Mouse (Mus musculus) left cerebral cortex, adult 18-20 months (tissue): ENCODE measurements around the gene Guca2b. TPM values are rescaled to one million over a fixed set of nuclear protein-coding genes. Genes with fewer than 3 reads are reported as not detected.
"Not testable (repeated sequence)": the region's sequence is repeated elsewhere in the genome, so short reads cannot be mapped to it uniquely, and the experiment has no call there.

ENCODE experiments used
- DNase-seq, 2 experiments: peaks; one replicate each; pipeline ENCODE4 v3.0.0; 2021 to 2022; ENCODE audit warnings: low spot score in 2 of 2, mixed read lengths in 1 of 2
- total RNA-seq, 2 experiments: library from RNA; stranded (reverse); gene quantifications; 2 replicates each; pipeline ENCODE4 v1.2.3; 2021

Gene Guca2b
- total RNA-seq, 2 experiments from 2014 or later = not detected

DNA sequence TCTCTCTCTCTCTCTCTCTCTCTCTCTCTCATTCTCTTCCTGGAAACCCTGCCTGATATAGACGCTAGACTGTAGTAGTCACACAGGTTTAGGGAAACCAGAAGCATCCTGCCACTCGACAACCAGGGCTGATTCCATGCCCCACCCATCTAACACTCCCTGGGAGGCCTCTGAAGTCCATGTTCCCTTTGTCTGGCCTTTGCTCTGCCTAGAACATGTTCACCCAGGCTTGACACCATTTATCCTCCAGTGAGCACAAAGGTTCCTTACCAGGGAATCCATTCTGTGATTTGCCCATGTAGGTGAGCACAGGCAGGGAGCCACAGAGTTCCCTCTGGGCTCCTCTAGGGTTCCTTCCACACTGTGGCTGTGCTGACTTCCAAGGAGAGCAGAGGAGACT is 508 bp downstream of the Guca2b start:
- DNase-seq = no peak

DNA sequence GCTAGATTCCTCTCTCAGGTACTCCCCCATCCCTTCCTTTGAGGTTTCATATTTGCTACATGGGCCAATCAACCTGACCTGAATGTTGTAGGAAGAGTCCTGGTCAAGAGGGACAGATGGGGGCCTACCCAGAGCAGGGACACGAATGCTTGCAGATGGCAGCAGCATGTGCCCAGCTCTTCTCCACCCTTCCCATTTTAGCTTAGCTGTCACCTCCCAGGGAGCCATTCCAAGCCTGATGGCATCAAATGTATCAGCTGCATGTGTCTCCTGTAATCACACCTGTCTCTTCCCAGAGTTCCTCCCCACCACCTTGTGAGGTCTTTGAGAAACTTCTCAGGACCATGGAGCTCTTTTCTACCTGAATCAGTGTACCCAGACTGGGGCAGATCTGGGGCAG is 1.7 kb downstream of the Guca2b start:
- DNase-seq = no peak

DNA sequence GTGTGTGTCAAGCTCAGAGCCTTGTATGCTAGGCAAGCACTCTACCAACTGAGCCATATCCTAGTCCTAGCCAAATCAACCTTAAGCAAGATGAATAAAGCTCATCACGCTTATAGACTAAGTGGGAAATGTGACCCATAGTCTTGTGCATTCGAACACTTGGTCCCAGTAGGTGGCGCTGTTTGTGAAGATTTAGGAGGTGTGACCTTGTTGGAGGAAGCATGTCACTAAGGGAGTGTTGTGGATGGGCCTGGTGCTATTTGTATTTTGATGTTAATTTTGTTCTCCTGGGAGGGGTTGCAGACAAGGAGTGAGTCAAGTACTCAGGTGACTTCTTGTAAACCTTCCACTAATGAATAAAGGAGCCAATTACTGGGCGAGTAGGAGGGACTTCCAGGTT is 16.1 kb downstream of the Guca2b start:
- DNase-seq = no peak

DNA sequence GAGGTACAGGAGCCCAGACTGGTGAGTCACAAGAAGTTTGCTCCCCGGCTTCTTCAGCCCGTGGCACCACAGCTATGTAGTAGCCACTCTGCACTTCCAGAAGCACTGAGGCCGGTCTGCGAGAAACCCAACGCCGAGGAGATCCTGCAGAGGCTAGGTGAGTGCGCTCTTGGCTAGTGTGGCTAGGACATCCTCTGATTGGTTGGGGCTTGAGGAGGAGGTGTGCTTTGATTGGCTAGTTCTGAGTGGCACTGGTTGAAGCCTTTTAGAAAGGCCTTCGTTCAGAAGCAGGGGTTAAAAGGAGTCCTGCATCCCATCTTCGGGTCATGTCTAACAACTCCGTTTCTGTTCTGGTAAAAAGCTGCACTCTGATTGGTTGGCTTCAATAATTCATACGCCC is 20.1 kb downstream of the Guca2b start:
- no peak for DNase-seq

DNA sequence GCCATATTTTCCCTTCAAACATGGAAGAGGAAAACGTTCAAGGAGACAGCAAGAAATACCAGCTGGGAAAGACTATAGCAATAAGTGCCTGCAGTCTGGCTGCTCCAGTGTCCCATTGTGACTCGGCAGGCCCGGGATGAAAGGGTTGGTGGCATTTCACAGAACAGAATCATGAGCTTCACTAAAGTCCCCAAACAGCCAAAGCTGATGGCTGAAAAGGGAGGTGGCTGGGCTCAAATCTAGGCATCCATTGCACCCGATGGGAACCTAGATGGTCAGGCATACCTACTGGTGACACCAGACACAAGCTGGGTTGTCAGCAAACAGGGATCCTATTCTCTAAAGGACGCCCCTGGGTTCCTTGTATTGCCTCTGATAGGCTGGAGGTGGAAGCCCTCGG is 20.8 kb downstream of the Guca2b start:
- DNase-seq = no peak

DNA sequence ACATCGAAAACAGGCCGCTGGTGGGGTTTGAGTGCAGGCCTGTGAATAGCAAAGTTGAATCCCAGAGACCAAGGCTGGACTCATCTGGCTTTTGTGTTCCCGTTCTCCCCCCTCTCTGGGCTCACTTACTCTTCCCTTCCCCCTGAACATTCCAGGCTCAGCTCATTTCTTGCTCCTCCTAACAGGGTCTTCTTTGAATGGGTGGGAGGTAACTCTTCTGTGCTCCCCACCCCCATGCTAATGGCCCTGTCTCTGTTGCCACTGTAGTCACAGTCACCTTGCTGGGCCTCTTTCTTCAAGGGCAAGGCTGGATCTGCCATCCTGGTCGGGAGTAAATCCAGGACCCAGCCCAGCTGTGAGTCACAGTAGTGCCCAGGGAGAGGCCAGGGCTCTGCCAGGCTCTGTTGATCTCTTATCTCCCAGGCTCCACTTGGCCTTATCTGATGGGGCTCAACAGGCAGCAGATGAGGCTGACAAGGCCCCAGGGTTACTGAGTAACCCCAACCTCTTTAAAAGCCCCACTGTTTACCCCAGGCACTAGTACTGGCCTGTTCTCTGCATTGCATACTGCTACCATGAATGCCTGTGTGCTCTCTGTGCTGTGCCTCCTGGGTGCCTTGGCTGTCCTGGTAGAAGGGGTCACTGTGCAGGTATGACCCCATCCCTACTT is 21.4 kb downstream of the Guca2b start, which contains the start of gene Guca2a:
Guca2a (plus strand) TSS at position 529 of the 670 bp plus-strand sequence.
- DNase-seq = no peak

DNA sequence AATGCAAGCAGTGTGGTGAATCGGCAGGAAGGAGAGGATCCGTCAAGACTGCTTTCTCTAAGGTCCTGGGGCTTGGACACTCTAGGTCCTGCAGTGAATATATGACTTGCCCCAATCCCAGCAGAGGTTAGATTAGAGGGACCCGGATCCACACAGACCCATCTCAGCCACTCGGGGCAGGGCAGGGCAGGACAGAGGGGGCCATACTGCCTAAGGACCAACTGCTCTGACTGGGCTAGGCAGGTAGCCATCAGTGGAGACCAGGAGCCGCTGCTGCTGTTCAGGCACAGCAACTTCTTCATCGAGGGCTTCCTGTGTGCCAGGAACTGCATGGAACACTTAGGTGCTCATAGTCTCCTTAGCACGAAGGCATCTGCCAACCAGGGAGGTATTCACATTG is 22.0 kb downstream of the Guca2b start:
- no peak for DNase-seq

DNA sequence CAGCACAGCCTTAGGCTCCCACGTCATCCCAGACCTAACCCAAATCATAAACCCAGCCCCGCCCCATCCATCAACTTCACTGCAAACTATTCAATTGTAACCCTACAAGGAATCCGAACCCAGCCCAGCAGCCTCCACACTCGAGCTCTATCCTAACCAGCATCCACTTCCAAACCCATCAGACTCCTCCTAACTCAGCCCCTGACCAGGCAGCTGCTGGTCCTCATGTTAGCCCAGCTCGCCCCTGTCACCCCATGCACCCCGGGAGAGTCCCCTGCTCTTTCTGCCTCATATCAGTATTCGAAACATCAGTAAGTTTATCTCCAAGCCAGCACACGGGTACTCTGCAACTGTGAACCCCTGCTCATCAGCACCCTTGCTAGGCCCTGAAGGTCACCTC is 23.1 kb downstream of the Guca2b start:
- DNase-seq = no peak

DNA sequence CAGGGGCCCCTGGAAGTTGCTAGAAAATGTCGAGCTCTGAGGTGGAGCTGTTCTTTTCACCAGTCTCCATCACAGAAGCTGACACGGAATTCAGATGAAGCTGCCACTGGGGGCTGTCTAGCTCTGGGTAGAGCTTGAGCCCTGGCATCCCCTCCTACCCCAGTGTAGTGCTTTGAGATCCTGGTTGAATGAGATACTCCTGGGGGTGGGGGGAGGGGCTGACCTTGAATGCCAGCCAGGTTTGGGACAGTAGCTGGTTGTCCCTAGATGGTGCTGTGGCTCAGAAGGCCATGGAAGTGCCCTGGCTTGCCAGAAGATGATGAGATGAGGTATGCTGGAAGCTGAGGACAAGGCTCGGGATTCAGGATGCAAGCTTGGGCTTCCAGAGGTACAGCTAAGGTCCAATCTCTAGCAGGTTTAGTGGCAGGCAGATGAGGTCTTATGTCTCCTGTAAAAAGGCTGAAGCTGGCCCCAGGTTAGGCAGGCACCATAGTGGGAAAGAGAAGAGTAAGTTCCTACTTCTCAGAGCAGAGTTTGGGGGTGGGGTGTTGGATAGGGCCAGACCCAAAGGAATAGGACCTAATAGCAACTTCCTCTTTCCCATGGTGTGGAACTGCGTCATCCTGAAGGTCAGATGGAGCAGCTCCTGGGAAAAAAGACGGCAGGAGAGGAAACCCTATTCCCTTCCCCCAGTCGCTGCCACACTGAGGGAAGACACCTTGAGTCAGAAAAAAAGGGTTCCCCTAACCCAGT is 23.7 kb downstream of the Guca2b start:
- DNase-seq = no peak

DNA sequence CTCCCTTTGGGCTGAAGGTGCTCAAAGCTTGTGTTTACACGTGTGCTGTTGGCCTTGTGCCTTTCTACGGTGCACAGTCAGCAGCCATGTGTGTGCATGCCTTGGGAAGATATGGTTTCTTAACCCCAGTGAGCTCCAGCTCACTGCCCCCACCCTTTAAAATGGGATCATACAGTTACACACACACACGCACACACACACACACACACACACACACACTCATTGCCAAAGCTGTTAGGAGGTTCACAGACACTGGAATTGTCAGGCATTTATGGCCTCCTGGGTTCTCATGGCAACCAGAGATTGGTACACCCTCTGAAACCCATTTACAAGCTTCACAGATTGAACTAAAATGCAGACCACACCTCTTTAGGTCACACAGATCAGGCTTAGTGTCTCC is 24.8 kb downstream of the Guca2b start:
- no peak for DNase-seq

DNA sequence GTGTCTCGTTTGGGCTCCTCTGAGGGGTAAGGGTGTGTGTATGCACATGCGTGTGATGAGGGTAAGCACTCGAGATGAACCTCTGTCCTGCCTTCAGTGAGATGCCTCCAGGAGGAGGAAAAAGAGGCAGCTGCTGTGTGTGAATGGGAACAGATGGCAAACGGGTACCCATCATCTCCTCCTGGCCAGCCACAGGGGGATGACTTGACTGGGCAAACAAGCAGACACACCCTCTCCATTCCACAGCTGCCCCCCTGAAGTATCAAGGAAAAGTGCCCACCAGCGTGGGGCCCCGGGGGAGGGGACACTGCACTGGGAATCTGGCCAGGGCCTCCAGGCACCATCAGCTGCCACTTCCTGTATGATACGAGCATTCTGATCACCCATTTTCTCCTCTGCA is 25.4 kb downstream of the Guca2b start:
- DNase-seq = no peak

DNA sequence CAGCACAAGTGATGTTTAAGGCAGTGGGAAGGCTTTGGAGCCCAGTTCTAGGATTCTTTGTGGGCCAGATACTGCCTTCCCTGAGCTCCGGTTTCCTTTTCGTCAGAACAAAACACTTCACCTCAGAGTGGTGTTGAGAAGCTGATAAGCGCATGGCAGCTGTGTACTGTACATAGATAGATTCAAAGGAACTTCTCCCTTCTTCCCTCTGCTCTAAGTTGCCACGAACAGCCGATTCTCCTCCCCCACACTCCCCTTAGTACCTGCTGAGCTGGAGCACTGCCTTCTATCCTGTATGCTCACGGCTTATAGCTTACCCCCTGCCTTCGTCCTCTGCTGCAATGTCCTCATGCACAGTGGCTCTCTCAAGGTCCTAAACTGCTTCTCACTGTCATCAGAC is 26.0 kb downstream of the Guca2b start:
- DNase-seq = no peak

DNA sequence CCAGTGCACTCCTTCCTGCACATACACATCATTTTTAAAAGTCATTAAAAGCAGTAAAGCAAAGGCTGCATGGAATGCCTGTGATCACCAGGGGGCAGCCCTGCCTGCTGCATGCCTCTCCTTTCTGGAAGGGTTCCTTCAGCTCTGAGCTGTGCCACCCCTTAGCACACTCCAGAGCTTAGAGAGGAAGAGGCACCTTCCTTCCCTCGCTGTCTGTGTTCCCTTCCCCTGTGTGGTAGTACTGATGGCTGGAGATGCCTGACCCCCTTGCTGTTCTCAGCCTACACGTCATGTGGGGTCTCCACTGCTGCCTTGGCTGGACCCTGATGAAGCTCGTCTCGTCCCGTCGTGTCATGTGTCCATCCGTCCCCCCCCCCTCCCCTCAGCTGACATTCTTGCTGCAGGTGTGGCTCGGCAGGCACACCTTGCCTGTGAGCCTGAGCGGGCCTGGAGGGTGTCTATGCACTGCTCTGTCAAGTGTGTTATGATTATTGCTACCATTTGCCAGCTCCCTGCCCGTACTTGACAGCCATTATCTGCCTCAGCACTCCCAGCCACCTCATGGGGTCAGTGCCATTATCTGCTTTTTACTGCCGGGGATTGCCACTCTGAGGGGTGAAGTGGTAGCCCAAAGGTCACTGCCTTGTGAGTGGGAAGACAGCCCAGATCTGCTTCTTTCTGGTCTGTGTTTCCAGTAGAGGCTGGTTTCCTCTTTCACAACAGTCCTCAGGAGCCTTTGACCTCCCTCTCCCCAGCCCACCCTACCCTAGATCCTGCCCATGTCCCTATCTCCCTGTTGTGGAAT is 27.4 kb downstream of the Guca2b start:
- DNase-seq = peak; percentile 47 to 48

DNA sequence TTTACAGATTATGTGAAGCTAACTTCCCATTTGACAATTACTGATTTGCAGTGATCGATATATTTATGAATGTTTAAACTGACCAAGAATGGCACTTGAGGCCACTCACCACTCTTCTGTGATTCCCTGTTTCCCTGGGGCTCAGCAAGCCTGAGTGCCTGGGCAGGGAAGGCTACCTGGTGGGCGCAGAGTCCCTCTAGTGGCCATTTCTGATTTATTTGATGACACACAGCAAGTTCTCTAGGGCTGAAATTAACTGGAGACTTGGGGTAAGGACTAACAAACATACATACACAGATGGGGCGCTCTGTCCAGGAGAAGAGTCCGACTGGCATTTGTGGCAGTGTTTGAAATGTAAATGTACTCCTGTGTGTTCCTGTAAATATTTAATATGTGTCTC is 30.4 kb downstream of the Guca2b start:
- DNase-seq = not testable (repeated sequence)

DNA sequence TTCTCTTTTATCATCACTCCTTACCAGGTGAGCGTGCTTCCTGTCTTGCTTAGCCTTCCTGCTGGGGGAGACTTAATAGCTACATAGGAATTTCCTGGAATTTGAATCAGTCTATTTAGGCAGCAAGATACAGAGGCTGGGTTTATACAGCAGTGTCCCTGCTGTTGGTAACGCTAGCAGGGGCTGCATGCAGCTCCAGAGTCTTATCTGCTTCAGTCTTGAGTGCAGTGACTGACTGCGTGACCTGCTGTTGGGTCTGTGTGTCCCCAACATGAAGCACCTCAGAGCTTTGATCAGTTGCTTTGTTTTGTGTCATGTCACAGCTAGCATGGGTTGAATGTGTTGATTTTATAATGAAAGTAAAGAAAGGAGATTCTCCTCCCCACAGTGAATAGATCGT is 31.4 kb downstream of the Guca2b start:
- DNase-seq = no peak

DNA sequence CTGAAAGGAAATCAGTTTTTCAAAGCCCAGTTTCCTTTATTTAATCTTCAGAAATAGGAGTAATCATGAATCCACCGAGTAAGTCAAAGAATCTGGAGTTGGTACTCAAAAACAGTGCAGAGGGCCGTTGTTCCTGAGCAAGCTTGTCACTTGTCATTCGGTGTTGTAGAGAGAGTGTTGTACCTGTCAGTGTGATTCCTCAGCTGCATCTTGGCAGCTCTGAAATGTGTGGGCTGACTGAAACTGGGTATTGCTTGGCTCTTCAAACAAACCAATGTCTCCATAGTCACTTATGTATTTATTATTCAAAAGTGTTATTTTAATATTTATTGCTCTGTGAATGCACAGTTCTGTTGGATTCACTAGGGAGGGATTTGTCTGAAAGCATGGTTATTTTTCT is 31.9 kb downstream of the Guca2b start:
- no peak for DNase-seq

DNA sequence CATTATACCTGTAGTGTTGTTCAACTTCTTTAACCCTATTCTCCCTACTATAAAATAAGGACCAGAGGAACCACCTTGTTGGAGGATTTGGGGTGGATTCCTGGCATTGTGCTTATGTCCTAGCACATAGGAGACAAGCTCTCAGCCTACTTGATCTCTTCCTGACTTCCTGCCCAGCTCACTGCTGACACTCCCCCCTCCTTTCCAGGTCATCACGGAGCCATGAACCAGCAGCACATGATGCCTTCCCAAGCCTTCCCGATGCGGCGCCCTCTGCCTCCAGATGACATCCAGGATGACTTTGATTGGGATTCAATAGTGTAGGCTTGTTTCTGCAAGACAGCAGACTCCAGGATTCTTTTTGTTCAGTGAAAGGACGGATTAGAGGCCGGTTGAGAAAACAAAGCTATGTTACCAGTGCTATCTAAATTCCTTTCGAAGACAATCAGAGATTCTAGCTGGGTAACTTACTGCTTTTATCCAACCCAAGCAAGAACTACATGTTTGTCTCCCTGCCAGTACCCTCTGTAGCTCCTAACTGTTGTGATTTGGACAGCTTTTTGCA is 32.6 kb downstream of the Guca2b start:
- DNase-seq = no peak

DNA sequence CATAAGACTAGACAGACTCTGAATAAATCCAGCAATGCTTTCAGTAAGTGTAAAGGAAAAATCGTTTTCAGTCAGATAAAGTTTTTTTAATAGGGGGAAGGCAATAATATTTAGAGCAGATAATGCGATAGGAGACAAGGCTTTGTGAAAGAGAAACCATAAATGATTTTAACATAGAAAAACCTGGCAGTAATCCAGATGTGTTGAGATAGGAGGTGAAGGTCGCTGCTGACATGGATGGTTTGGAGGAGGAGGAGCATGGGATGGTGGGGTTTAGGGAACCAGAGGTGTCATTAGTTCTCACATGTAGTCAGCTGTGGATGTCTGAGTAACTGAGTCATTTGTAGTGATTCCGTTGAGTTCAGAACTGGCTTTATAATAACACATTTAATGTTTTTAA is 44.0 kb downstream of the Guca2b start:
- no peak for DNase-seq

DNA sequence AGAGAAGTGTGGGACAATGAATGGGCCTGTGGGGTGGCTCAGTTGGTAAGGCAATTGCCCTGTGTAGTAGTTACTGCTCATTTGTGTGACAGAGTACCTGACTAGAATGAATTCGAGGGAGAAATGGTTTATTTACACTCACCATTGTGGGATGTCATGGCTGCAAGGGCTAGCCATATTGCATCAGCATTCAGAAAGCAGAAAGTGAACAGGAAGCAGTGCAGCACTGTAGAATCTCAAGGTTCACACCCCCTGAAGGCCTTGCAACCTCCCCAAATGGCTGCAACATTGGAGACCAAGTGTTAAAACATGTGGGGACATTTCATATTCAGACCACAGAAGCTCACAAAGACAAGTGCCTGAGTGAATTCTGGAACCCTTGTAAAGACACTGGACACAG is 44.7 kb downstream of the Guca2b start:
- DNase-seq = no peak

DNA sequence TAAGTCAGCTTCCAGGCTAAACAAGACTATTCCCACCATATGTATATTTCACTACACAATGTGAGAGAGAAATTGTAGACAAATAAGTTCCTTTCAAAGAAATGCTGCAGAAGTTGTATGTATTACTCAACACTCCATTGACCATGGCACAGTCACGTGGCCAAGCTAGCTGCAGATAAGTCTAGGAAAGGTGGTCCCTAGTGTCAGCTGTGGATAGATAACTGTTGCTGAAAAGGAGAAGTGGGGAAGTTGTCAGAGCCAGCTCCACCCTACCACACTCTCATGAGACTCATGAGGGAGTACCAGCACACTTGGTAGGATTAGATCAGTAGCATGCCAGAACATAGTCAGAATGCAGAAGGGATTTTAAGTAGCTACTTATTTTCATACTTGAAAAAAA is 49.3 kb downstream of the Guca2b start:
- DNase-seq = no peak
